Mouse (Mus musculus): ENCODE measurements around the gene Thrb.

- no peak for TF ChIP-seq CTCF (IDR thresholded peaks at IDR 0.05 in 2 of 3, conservative IDR thresholded peaks at IDR 0.05 in 1 of 3; ENCODE audit: control insufficient read depth in 1 of 3, insufficient read depth in 1 of 3, low read depth in 2 of 3, low read length in 3 of 3, poor library complexity in 1 of 3, severe bottlenecking in 1 of 3)
- no peak for TF ChIP-seq CHD1 (IDR thresholded peaks at IDR 0.05; ENCODE audit: low read depth, low read length)
- no peak for TF ChIP-seq POLR2A (IDR thresholded peaks at IDR 0.05; ENCODE audit: control insufficient read depth in 1 of 2, insufficient read depth in 1 of 2, low read depth in 1 of 2, low read length in 2 of 2, poor library complexity in 1 of 2)
Measured at GRCm38 (mm10) chr14:17982017-17982416, 322.0 kb downstream of the Thrb start.
